Mouse (Mus musculus): Measurements from ENCODE around the gene AC134908.4.

Gene AC134908.4

DNA sequence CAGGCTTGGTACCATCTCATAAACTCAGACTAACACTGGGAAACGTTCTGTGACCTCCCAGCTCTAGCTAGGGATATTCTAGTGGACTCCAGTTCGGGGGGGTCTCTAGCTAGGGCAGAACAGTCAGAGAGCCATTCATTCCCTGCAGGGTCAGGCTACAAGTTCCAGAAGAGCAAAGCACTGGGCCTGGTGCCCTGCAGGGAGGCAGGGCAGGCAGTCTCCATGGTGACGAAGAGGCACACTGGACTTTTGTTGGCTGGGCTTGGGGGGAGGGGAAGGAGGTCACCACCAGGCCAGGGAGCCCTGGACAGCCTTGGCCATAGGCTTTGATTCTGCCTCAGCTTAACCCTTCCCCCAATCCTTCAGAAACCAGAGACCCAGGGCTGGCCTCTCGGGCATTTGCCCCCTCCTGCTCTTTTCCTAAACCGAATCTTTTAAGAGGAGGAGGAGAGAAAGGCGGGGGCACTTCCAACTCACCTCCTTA lies at the start of gene AC134908.4:
AC134908.4 (minus strand) TSS at position 51 of the 484 bp plus-strand sequence.
- DNase-seq (ENCODE audit: low read depth, low spot score): no peak

- DNase-seq (ENCODE audit: low read depth, low spot score): peak; percentile 91
Measured at GRCm38 (mm10) chr17:25844396-25844901, 49.0 kb upstream of the AC134908.4 start, which contains the start of gene Rhot2. TSS of gene Rhot2 (minus strand) at chr17:25844851.

GRCm38 (mm10) chr17:25843636-25844395 lies 48.4 kb upstream of the AC134908.4 start:
- DNase-seq (ENCODE audit: low read depth, low spot score): no peak

GRCm38 (mm10) chr17:25843122-25843521 lies 47.7 kb upstream of the AC134908.4 start:
- no peak for DNase-seq (ENCODE audit: low read depth, low spot score)

GRCm38 (mm10) chr17:25842509-25842908 lies 47.0 kb upstream of the AC134908.4 start:
- no peak for DNase-seq (ENCODE audit: low read depth, low spot score)

GRCm38 (mm10) chr17:25841117-25841880 lies 45.8 kb upstream of the AC134908.4 start, which contains the start of gene Gm20683:
TSS of gene Gm20683 (minus strand) at chr17:25841763.
- no peak for DNase-seq (ENCODE audit: low read depth, low spot score)

GRCm38 (mm10) chr17:25840519-25840918 lies 45.1 kb upstream of the AC134908.4 start:
- no peak for DNase-seq (ENCODE audit: low read depth, low spot score)

GRCm38 (mm10) chr17:25839455-25840235 lies 44.2 kb upstream of the AC134908.4 start:
- no peak for DNase-seq (ENCODE audit: low read depth, low spot score)

GRCm38 (mm10) chr17:25838904-25839303 lies 43.4 kb upstream of the AC134908.4 start:
- no peak for DNase-seq (ENCODE audit: low read depth, low spot score)

DNA sequence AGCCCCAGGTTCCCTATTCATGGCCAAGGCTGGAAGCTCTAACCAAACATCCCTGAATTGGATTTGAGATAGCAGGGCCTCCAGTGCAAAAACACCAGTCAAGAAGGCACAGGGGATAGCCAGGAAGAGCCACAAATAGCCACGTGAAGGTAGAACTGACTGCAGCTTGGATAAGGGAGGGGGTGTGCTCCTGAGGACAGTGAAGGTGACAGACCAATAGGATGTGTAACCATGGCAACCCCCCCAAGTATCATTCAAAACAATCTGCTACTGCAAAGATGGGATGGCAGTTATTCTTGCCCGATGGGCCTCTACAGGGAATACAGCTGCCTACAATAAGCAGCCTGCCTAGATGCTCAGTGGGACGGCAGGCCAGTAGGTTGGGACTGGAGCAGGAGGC lies 42.1 kb upstream of the AC134908.4 start:
- DNase-seq (ENCODE audit: low read depth, low spot score): no peak

- no peak for DNase-seq (ENCODE audit: low read depth, low spot score)
Measured at GRCm38 (mm10) chr17:25837076-25837410, 41.6 kb upstream of the AC134908.4 start, which contains the start of gene Rhbdl1. TSS of gene Rhbdl1 (minus strand) at chr17:25837295.

DNA sequence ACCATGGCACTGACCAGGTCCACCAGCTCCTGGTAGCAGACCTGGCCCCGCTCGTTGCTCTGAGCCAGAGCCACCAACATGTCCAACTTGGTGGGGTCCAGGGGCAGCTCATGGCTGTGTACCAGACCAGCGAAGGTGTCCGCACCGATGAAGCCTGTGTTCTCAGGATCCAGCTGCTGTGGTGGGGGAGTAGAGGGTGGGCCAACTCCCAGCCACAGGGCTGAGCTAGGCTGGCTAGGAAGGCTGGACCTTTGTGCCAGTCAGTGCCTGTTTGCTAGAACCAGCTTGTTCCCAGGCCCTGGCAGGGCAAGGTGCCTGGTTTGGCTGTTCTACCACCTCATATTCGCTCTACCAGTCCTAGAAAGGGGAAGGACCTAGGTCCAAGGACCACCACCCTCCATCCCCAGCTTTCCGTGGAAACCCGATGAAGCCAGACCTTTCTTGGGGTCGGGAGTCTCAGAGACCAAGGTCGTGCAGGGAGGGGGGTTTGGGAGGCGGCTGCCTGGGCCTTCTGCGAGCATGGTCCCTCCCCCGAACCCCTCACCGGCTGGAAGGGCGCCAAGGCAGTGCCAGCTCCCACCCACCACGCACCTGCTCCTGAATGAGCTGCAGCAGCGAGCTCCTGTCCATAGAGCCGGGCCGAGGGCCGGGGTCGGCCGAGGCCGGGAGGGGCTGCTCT lies 41.1 kb upstream of the AC134908.4 start:
- DNase-seq (ENCODE audit: low read depth, low spot score): no peak

DNA sequence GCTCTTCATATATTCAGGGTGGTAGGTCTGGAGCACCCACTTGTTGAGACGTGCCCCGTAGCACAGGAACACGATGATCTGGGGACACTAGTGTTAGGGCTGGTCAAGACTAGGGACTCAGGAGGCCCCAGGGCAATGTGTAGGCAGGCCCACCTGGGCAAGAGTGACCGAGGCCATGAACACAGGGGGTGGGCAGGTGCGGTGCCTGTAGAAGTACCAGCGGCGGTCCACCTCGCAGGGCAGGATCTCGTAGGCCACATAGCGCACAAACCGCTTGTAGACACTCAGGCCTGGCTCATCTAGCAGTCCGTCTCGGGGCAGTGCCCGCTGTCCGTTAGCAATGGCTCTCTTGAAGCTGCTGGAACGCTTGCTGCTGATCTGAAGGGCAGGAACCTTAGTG lies 40.4 kb upstream of the AC134908.4 start:
- no peak for DNase-seq (ENCODE audit: low read depth, low spot score)

DNA sequence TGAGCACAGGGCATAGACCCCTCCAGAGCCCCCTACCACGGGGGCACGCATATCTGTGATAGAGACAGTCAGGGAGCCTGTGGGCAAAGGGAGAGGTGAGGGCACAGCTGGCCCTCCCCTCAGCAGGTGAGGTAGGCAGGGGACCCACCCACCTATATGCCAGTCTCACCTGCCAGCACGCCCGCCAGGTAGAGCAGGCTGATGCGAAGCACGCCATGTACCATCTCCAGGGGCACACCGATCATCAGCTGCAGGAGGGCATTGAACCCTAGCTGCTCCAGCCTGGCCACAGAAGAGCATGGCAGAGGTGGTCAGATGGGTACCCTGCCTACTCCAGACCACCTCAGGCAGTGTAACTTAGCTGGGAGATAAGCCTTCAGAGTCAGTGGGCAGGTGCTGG lies 39.8 kb upstream of the AC134908.4 start:
- DNase-seq (ENCODE audit: low read depth, low spot score): no peak

GRCm38 (mm10) chr17:25834595-25835222 lies 39.2 kb upstream of the AC134908.4 start:
- DNase-seq (ENCODE audit: low read depth, low spot score): no peak

DNA sequence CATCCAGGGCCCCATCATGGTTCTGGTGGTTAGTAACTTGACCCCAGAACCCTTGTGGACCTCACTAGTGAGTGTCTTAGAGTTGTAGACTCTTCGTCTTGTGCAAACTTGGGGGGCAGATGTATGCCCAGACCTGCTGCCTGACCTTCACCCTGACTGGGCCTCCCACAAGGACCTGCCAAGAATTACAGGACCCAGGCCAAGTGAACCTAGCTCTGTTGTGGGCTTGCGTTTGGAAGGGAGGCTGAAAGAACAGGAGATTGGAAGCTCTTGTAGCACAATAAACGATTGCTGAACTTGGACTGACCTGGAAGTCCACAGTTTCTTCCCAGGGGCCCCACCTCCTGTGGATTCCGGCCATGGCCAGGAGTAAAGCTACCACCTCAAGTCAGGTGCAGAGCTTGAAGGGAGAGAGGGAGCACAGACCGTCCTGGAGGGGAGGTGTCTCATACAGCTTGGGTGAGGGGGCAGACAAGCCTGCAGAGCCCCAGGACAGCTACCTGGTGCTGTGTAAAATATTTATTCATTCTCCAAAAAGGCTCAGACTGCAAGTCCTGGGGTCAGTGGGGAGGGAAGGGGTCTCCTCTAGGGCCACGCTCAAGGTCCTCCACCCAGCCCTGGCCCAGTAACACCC lies 38.6 kb upstream of the AC134908.4 start:
- DNase-seq (ENCODE audit: low read depth, low spot score): no peak

DNA sequence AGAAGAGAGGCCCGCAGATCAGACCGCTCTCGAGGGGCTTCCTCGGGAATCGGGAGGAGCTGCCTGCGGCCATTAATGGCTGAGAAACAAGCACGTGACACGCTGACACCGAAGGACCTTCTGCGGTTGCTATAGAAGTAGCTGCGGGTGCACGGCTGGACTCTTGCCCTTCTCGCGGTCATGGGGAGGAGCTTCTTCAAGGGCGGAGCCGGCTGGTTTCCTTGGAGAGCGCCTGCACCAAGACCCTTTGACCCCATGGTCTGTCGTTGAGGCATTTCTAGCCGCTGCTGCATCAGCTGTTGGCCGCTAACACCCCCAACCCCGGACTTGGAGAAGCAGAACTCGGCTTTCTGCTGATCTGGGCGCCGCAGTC lies 37.8 kb upstream of the AC134908.4 start, which contains the start of gene Stub1:
Stub1 (minus strand) TSS at position 114 of the 373 bp plus-strand sequence.
- no peak for DNase-seq (ENCODE audit: low read depth, low spot score)

GRCm38 (mm10) chr17:25832436-25833290 lies 37.2 kb upstream of the AC134908.4 start:
- peak; percentile 98 for DNase-seq (ENCODE audit: low read depth, low spot score)
